Mouse (Mus musculus) heart, embryonic 15.5 days (tissue): Measurements from ENCODE around the gene D730048I06Rik. TPM values are rescaled to one million over a fixed set of nuclear protein-coding genes. Genes with fewer than 3 reads are reported as not detected.
"Not testable (repeated sequence)": the region's sequence is repeated elsewhere in the genome, so short reads cannot be mapped to it uniquely, and the experiment has no call there.

Experiments used
- ATAC-seq: fragments of 200-750 bp; cut with Nextera tagmentation; replicated peaks from 2 replicates; pipeline ENCODE4 v1.8.0; 2017; ENCODE audit warnings: low read depth, moderate TSS enrichment; ENCODE audit not compliant: insufficient number of reproducible peaks, insufficient read depth, low FRiP score
- H3K27ac ChIP-seq: fragments of 300-500 bp; sonication (generic); 2 replicates; pipeline ENCODE4 v1.5.1; 2015; ENCODE audit warnings: mild to moderate bottlenecking, inconsistent platforms
- H3K27me3 ChIP-seq: fragments of 300-500 bp; sonication (generic); 2 replicates; pipeline ENCODE4 v1.6.1; 2015; ENCODE audit warnings: inconsistent platforms
- H3K36me3 ChIP-seq: fragments of 300-500 bp; sonication (generic); 2 replicates; pipeline ENCODE4 v1.6.1; 2015; ENCODE audit warnings: mild to moderate bottlenecking, inconsistent platforms
- H3K4me1 ChIP-seq: fragments of 300-500 bp; sonication (generic); replicated peaks from 2 replicates; pipeline ENCODE4 v1.6.1; 2015; ENCODE audit warnings: inconsistent platforms
- H3K4me2 ChIP-seq: fragments of 300-500 bp; sonication (generic); 2 replicates; pipeline ENCODE4 v1.6.1; 2015; ENCODE audit warnings: inconsistent platforms, mild to moderate bottlenecking, moderate library complexity
- H3K4me3 ChIP-seq: fragments of 300-500 bp; sonication (generic); 2 replicates; pipeline ENCODE4 v1.5.1; 2015; ENCODE audit warnings: mild to moderate bottlenecking, inconsistent platforms
- H3K9ac ChIP-seq: fragments of 300-500 bp; sonication (generic); 2 replicates; pipeline ENCODE4 v1.6.1; 2015; ENCODE audit warnings: mild to moderate bottlenecking, inconsistent platforms
- H3K9me3 ChIP-seq: fragments of 300-500 bp; sonication (generic); replicated peaks from 2 replicates; pipeline ENCODE4 v1.6.1; 2016; ENCODE audit warnings: inconsistent platforms
- WGBS: fragments of 180-500 bp; shearing (Covaris S2); methylation state at CpG from one replicate; pipeline ENCODE4 v1.1.7; 2015; ENCODE audit warnings: mixed read lengths; 5-methylcytosine and 5-hydroxymethylcytosine counted together
- polyA plus RNA-seq: library from polyadenylated mRNA; unstranded; fragments of >200 nt; fragmentation: Nextera tagmentation; extraction: Ambion mirVana; gene quantifications from 2 replicates; pipeline ENCODE4 v1.2.1, GENCODE M21; 2015

The D730048I06Rik gene
- polyA plus RNA-seq = not detected in 2 replicates

- no peak for ATAC-seq
- Histone ChIP-seq H3K9me3 (no peaks in the 10 kb centered on the region), H3K4me3 (no peak within 1 kb of the TSS), H3K4me2 (no peak within 1 kb of the TSS), H3K27ac (no peak within 1 kb of the TSS), H3K27me3 (no peaks in the 10 kb centered on the region), H3K36me3 (no peaks in the 10 kb centered on the region), H3K4me1 (no peaks in the 10 kb centered on the region), H3K9ac (no peak within 1 kb of the TSS)
- WGBS = 81% methylated on average over 3 of the region's 3 CpGs
These were observed at the start of gene D730048I06Rik, which contains the start of gene Gm27235 for GRCm38 (mm10) chr9:35790001-35790400. D730048I06Rik (minus strand) TSS chr9:35790112. Gm27235 (minus strand) TSS chr9:35790101.

DNA sequence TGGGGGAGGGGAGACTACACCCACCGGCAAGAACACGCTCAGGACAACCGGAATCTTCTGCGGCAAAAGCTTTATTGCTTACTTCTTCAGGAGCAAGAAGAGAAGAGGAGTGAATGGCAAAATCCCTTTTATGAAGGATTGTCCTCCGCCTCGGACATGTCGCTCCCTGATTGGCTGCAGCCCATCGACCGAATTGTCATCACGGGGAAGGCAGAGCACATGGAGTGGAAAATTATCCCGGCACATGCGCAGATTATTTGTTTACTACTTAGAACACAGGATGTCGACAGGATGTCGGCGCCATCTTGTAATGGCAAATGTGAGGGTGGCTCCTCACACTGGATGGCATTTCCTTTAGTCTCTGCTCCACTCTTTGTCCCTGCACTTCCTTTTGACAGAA is 28.0 kb upstream of the D730048I06Rik start:
- H3K27ac ChIP-seq, H3K4me1 ChIP-seq, H3K36me3 ChIP-seq, ATAC-seq, H3K4me3 ChIP-seq, H3K9me3 ChIP-seq, H3K27me3 ChIP-seq, H3K9ac ChIP-seq, H3K4me2 ChIP-seq: not testable (repeated sequence)
- 85% methylated on average over 15 of the region's 15 CpGs for WGBS

DNA sequence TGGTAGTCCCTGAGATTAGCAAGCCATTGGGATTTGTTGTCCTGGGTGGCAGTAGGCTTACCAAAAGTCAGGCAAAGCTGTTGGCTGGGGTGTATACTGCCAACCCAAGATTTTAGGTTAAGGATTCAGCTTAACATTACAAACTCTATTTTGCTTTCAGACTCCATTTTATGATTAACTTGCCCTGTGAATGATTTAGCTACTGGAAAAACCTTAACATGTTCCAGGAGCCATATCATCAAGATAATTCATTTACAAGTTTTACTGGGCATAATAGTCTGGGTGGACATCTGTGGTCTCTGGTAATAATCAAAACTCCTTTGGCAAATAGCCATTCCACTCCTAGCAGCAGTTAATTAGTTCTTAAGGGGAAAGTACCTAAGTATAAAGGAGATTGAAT is 8.2 kb upstream of the D730048I06Rik start:
- H3K9me3 ChIP-seq = no peaks in the 10 kb centered on the region
- no peaks in the 10 kb centered on the region for H3K27me3 ChIP-seq
- H3K4me1 ChIP-seq = no peaks in the 10 kb centered on the region
- no peak overlapping the region for H3K4me2 ChIP-seq
- ATAC-seq = no peak
- no peak overlapping the region for H3K9ac ChIP-seq
- no peak overlapping the region for H3K27ac ChIP-seq
- H3K36me3 ChIP-seq = no peaks in the 10 kb centered on the region
- H3K4me3 ChIP-seq = no peak overlapping the region

GRCm38 (mm10) chr9:35778009-35778408 is 11.9 kb downstream of the D730048I06Rik start, which contains the start of gene Gm17727:
Gm17727 (minus strand) TSS chr9:35778109.
- Histone ChIP-seq H3K27me3 (no peaks in the 10 kb centered on the region), H3K27ac (no peak within 1 kb of the TSS), H3K9me3 (0 out of 2 replicates have a peak, but pooled peaks cover 5% of the 10 kb centered on the region), H3K4me3 (no peak within 1 kb of the TSS), H3K4me2 (no peak within 1 kb of the TSS), H3K9ac (no peak within 1 kb of the TSS), H3K36me3 (no peaks in the 10 kb centered on the region), H3K4me1 (no peaks in the 10 kb centered on the region)
- WGBS = 52% methylated on average over 3 of the region's 3 CpGs
- no peak for ATAC-seq

DNA sequence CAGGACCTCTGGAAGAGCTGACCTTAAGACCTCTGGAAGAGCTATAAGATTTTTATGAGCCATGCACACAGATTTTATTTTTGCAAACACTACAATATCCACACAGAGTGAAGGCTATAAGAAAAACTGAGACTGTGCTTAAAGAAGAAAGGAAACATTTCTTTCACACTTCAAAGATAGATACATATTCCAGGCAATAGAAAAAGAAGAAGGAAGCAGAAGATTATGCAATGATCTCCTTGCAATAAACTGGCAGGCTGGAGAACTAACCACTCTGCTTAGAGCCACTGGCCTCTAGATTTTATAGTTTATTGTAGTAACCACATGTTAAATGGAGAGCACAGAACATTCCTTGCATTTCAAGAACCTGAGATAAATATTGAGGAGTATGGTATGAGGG is 33.1 kb downstream of the D730048I06Rik start:
- no peaks in the 10 kb centered on the region for H3K36me3 ChIP-seq
- no peak for ATAC-seq
- H3K4me2 ChIP-seq = no peak overlapping the region
- no peak overlapping the region for H3K27ac ChIP-seq
- no peaks in the 10 kb centered on the region for H3K9me3 ChIP-seq
- H3K9ac ChIP-seq = no peak overlapping the region
- no peak overlapping the region for H3K4me3 ChIP-seq
- no peaks in the 10 kb centered on the region for H3K4me1 ChIP-seq
- no peaks in the 10 kb centered on the region for H3K27me3 ChIP-seq

GRCm38 (mm10) chr9:35740749-35741148 is 49.2 kb downstream of the D730048I06Rik start, which contains the start of gene Gm17677:
Gm17677 (plus strand) TSS chr9:35741049.
- Histone ChIP-seq H3K27me3 (no peaks in the 10 kb centered on the region), H3K4me1 (no peaks in the 10 kb centered on the region), H3K4me3 (no peak within 1 kb of the TSS), H3K9me3 (no peaks in the 10 kb centered on the region), H3K4me2 (no peak within 1 kb of the TSS), H3K27ac (no peak within 1 kb of the TSS), H3K9ac (no peak within 1 kb of the TSS), H3K36me3 (no peaks in the 10 kb centered on the region)
- ATAC-seq = no peak

Other genes starting within 250 kb of the D730048I06Rik start
- gene Ddx25, start 231.6 kb downstream of the D730048I06Rik start, polyA plus RNA-seq = 0.69 and 0.91 TPM in 2 replicates
- gene Pus3, start 231.5 kb downstream of the D730048I06Rik start, polyA plus RNA-seq = 11.1 and 12.1 TPM in 2 replicates
- gene Pate2, start 219.8 kb downstream of the D730048I06Rik start, polyA plus RNA-seq = 0.23 and 0.39 TPM in 2 replicates
- 13.6 and 15.3 TPM in 2 replicates for gene Hyls1, start 219.7 kb downstream of the D730048I06Rik start, polyA plus RNA-seq
- gene Pate4, start 178.2 kb downstream of the D730048I06Rik start, polyA plus RNA-seq = not detected in 2 replicates
- gene Pate3, start 141.9 kb downstream of the D730048I06Rik start, polyA plus RNA-seq = not detected in 2 replicates
- not detected in 2 replicates for gene Pate1, start 102.7 kb downstream of the D730048I06Rik start, polyA plus RNA-seq
- gene Gm17677, start 49.1 kb downstream of the D730048I06Rik start, polyA plus RNA-seq = not detected in 2 replicates
- not detected in 2 replicates for gene Gm17727, start 12.0 kb downstream of the D730048I06Rik start, polyA plus RNA-seq
- not detected in 2 replicates for gene Gm27235, start within 50 bp of the D730048I06Rik start, polyA plus RNA-seq
- gene 9230110F15Rik, start 54.0 kb upstream of the D730048I06Rik start, polyA plus RNA-seq = not detected in 2 replicates
- not detected in 2 replicates for gene 9230113P08Rik, start 118.3 kb upstream of the D730048I06Rik start, polyA plus RNA-seq